Mouse (Mus musculus) liver, postnatal 0 days (tissue): ENCODE measurements around the gene Slx1b. TPM values are rescaled to one million over a fixed set of nuclear protein-coding genes. Genes with fewer than 3 reads are reported as not detected.

Source experiments
- ATAC-seq: fragments of 200-750 bp; cut with Nextera tagmentation; 2 replicates; pipeline ENCODE4 v1.8.0; 2017; ENCODE audit warnings: mild to moderate bottlenecking, moderate library complexity
- DNase-seq: peaks from one replicate; pipeline ENCODE4 v3.0.0-alpha.2; 2016
- H3K27ac ChIP-seq: fragments of 300-500 bp; sonication (generic); 2 replicates; pipeline ENCODE4 v1.5.1; 2014; ENCODE audit warnings: antibody characterized with exemption, moderate library complexity, mild to moderate bottlenecking, low read depth
- H3K27me3 ChIP-seq: fragments of 300-500 bp; sonication (generic); 2 replicates; pipeline ENCODE4 v1.6.1; 2014; ENCODE audit warnings: low read length, control low read depth, mixed read lengths; ENCODE audit not compliant: insufficient read depth
- H3K36me3 ChIP-seq: fragments of 300-500 bp; sonication (generic); replicated peaks from 2 replicates; pipeline ENCODE4 v1.6.1; 2014; ENCODE audit warnings: mild to moderate bottlenecking, control low read depth, low read length, moderate library complexity, mixed read lengths; ENCODE audit not compliant: insufficient read depth
- H3K4me1 ChIP-seq: fragments of 300-500 bp; sonication (generic); 2 replicates; pipeline ENCODE4 v1.6.1; 2014; ENCODE audit warnings: antibody characterized with exemption, mild to moderate bottlenecking, control low read depth; ENCODE audit not compliant: insufficient read depth
- H3K4me2 ChIP-seq: fragments of 300-500 bp; sonication (generic); 2 replicates; pipeline ENCODE4 v1.6.1; 2014; ENCODE audit warnings: low read depth, mild to moderate bottlenecking, low read length, moderate library complexity, mixed read lengths
- H3K4me3 ChIP-seq: fragments of 300-500 bp; sonication (generic); 2 replicates; pipeline ENCODE4 v1.5.1; 2014; ENCODE audit warnings: low read depth, low read length
- H3K9ac ChIP-seq: fragments of 300-500 bp; sonication (generic); replicated peaks from 2 replicates; pipeline ENCODE4 v1.6.1; 2014; ENCODE audit warnings: mild to moderate bottlenecking, moderate library complexity
- H3K9me3 ChIP-seq: fragments of 300-500 bp; sonication (generic); 2 replicates; pipeline ENCODE4 v1.6.1; 2016; ENCODE audit warnings: mild to moderate bottlenecking, control low read depth, low read length, mixed read lengths
- CTCF ChIP-seq: sonication (generic); IDR thresholded peaks from 2 replicates; pipeline ENCODE4 v1.5.1; 2016; ENCODE audit warnings: antibody characterized with exemption, low read depth
- EP300 ChIP-seq: IDR thresholded peaks from 2 replicates; pipeline ENCODE4 v1.6.1; 2016; ENCODE audit warnings: antibody characterized with exemption, low read depth, mild to moderate bottlenecking
- WGBS: fragments of 180-500 bp; shearing (Covaris S2); extraction: QIAGEN DNeasy Blood & Tissue Kit; methylation state at CpG from one replicate; pipeline ENCODE4 v1.1.7; 2014; ENCODE audit not compliant: insufficient replicate concordance; 5-methylcytosine and 5-hydroxymethylcytosine counted together
- polyA plus RNA-seq: library from polyadenylated mRNA; unstranded; fragments of >200 nt; fragmentation: Nextera tagmentation; extraction: Ambion mirVana; gene quantifications from 2 replicates; pipeline ENCODE4 v1.2.1, GENCODE M21; 2015

Slx1b gene
- polyA plus RNA-seq, 1 experiment from 2014 or later: 3.7 TPM

DNA sequence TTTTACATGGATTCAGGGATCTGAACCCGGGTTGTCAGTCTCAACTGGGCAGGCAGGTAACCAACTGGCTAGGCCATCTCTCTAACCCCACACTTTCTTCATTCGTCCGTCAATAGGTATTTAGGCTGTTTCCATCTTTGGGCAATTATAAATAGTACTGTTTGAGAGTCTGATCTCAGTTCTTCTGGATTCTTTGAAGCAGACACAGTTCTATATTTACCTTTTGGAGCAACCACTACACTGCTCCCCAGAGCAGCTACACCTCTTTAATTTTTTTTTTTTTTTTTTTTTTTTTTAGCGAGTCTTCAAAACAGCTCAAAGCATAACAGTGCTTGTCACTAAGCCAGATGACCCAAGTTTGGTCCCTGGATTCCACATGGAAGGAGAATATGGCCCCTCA, 20.1 kb upstream of the Slx1b start:
- ATAC-seq (no peak), DNase-seq (no peak)
- Histone ChIP-seq H3K4me3 (no peak overlapping the region), H3K4me1 (no peaks in the 10 kb centered on the region), H3K9ac (no peak overlapping the region), H3K36me3 (no peaks in the 10 kb centered on the region), H3K4me2 (no peak overlapping the region), H3K9me3 (no peaks in the 10 kb centered on the region), H3K27ac (no peak overlapping the region), H3K27me3 (no peaks in the 10 kb centered on the region)
- no peak for TF ChIP-seq EP300
- WGBS: 72% methylated on average over 4 of the region's 4 CpGs

DNA sequence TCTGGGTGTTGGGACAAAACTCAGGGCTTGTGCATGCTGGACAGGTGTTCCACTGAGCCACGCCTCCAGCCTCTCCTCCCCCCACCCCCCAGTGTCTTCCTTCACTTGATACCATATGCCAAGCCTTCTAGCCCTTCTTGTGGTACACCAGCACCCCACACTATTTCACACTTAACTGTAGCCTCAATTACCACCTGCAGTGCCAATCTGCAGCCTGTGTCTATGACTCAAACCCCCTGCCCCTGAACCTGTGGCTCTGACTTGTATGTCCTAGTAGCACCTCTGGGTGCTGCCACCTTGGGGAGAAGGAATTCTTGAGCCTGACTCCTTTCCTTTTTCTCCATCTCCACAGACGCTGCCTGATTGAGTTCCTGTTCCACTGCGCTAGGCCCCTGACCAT, 16.3 kb upstream of the Slx1b start:
- Histone ChIP-seq H3K4me2 (no peak overlapping the region), H3K27me3 (no peaks in the 10 kb centered on the region), H3K9me3 (no peaks in the 10 kb centered on the region), H3K4me1 (no peaks in the 10 kb centered on the region), H3K9ac (no peak overlapping the region), H3K27ac (no peak overlapping the region), H3K36me3 (no peaks in the 10 kb centered on the region), H3K4me3 (no peak overlapping the region)
- WGBS: 77% methylated on average over 3 of the region's 3 CpGs
- no peak for TF ChIP-seq CTCF
- no peak for TF ChIP-seq EP300
- DNase-seq (no peak), ATAC-seq (no peak)

DNA sequence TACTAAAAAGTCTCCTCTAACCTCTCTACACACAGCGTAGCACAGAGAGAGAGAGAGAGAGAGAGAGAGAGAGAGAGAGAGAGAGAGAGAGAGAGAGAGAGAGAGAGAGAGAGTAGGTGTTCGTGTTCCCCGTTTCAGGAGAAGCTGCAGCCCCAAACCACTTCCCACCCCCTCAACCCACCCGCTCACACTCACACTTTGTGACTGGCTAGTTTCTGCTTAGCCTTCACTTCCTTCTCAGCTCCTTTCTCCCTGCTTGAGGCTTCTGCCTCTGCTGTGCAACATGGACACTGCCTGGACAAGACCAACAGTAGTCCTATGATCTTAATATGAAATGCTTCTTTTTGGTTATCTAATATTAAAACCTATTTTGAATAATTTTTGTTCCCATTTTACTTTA, 14.7 kb upstream of the Slx1b start:
- ATAC-seq: no peak
- 35% methylated on average over 4 of the region's 4 CpGs for WGBS

DNA sequence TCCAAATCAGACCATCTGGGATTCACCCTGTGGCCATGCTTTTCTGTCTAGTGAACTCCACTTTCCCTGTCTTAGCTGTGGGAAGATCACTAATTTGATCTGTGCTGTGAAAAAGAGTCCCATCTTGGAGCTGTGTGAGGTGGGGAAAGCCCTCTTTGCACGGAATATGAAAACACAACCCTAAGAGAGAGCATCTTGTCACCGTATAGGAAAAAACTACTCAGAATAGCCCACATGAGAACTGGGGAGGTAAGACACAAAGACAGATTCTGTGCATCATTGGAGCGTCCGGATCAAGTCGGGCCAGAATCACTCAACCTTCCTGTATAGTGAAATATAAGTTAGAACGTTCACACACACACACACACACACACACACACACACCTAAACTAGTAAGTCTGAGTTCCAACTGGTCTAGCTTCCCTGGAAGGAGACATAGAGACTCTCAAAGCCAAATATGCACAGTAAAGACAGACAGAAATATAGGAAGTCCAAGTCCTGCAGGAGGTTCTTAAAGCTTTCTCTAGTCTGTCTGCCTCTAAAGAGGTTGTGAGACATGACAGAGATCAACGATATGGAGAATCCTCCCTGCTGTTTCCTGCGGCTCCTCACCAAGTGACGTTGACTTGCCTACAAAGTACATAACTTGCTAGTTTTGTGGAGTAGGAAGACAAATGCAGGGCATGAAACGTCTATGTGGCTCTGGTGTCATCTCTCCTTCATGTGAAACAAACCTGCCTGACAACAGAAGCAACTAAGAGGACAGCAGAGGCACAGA, 12.8 kb upstream of the Slx1b start:
- Histone ChIP-seq H3K9ac (no peak overlapping the region), H3K9me3 (no peaks in the 10 kb centered on the region), H3K27ac (peak overlapping the region; percentile 45), H3K4me1 (peaks cover 8% of the 10 kb centered on the region), H3K4me2 (peak overlapping the region; percentile 10; the same call in 1 of the 2 replicates), H3K36me3 (no peaks in the 10 kb centered on the region), H3K27me3 (no peaks in the 10 kb centered on the region; the same call in 1 of the 2 replicates), H3K4me3 (no peak overlapping the region)
- ATAC-seq: no peak
- WGBS: 74% methylated on average over 10 of the region's 10 CpGs
- no peak for DNase-seq
- TF ChIP-seq EP300: no peak
- TF ChIP-seq CTCF: no peak

More for the DNA sequence above, 14.7 kb upstream of the Slx1b start:
- TF ChIP-seq CTCF: no peak
- no peak for TF ChIP-seq EP300
- no peak for DNase-seq
- Histone ChIP-seq H3K27ac (no peak overlapping the region), H3K4me1 (no peaks in the 10 kb centered on the region), H3K4me3 (no peak overlapping the region), H3K4me2 (no peak overlapping the region), H3K9me3 (no peaks in the 10 kb centered on the region), H3K27me3 (no peaks in the 10 kb centered on the region), H3K9ac (no peak overlapping the region), H3K36me3 (no peaks in the 10 kb centered on the region)

DNA sequence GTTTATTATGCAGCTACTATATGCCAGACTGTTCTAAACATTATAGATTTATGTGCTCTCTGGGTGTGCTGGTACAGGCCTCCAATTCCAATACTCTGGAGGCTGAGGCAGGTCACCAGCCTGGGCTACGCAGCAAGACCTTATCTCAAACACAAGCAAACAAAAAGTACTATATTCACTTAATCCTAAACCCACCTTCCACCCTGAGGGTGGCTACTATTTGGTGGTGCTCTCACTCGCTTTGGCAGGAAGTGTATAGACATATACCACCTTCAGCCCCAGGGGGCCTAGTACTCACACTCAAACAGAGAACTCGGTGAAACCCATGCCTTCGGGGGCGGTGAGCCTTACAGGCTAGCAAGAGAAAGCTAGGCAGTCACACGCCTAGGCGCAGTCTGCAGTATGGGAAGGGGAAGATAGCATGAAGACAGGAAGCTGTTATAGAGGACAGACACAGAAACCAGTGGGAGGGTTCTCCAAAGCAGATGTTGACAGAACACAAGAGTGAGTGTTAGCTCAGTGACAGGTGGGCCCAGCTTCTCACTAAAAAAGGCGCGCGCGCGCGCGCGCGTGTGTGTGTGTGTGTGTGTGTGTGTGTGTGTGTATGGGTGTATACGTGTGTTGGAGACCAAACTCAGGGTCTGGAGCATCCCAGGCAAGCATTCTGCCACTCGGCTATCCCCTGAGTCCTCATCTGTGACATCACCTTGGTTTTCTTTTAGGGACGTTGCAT, 12.0 kb upstream of the Slx1b start, which contains the start of gene Coro1a:
Gene Coro1a (minus strand): TSS at position 346 of the 733 bp plus-strand sequence.
- Histone ChIP-seq H3K4me1 (peaks cover 8% of the 10 kb centered on the region), H3K36me3 (no peaks in the 10 kb centered on the region), H3K4me2 (peak within 1 kb of the TSS; percentile 10; the same call in 1 of the 2 replicates), H3K27ac (peak within 1 kb of the TSS; percentile 45), H3K4me3 (no peak within 1 kb of the TSS), H3K9me3 (no peaks in the 10 kb centered on the region), H3K27me3 (peaks cover 3% of the 10 kb centered on the region; the same call in 1 of the 2 replicates), H3K9ac (no peak within 1 kb of the TSS)
- 45% methylated on average over 19 of the region's 19 CpGs for WGBS
- TF ChIP-seq EP300 (no peak), CTCF (0 out of 2 replicates have a peak, but pooled peaks have one; percentile 10)
- DNase-seq: peak; percentile 41
- ATAC-seq: peak; percentile 16; the same call in 1 of the 2 replicates
